Mouse (Mus musculus): ENCODE measurements around the gene Fcf1. TPM values are rescaled to one million over a fixed set of nuclear protein-coding genes. Genes with fewer than 3 reads are reported as not detected.

The Fcf1 gene
- polyA plus RNA-seq, 1 experiment from 2014 or later, result 142 TPM

GRCm38 (mm10) chr12:84947894-84948583 lies 22.7 kb upstream of the Fcf1 start:
- Histone ChIP-seq H3K27ac (no peak overlapping the region), H3K9me3 (no peaks in the 10 kb centered on the region), H3K36me3 (peaks cover 38% of the 10 kb centered on the region), H3K4me1 (peaks cover 18% of the 10 kb centered on the region; the same call in 1 of the 2 replicates), H3K4me3 (no peak overlapping the region), H3K27me3 (ENCODE audit: insufficient read depth, poor library complexity, severe bottlenecking) (no peaks in the 10 kb centered on the region)
- DNase-seq (ENCODE audit: low spot score), result no peak
- 71% methylated on average over 2 of the region's 2 CpGs for WGBS

GRCm38 (mm10) chr12:84948584-84949285 lies 22.0 kb upstream of the Fcf1 start:
- H3K27ac ChIP-seq, result no peak overlapping the region
- peaks cover 40% of the 10 kb centered on the region for H3K36me3 ChIP-seq
- H3K4me1 ChIP-seq, result peaks cover 14% of the 10 kb centered on the region; the same call in 1 of the 2 replicates
- H3K4me3 ChIP-seq, result no peak overlapping the region
- 65% methylated on average over 6 of the region's 6 CpGs for WGBS
- H3K9me3 ChIP-seq, result no peaks in the 10 kb centered on the region
- H3K27me3 ChIP-seq (ENCODE audit: insufficient read depth, poor library complexity, severe bottlenecking), result no peaks in the 10 kb centered on the region
- DNase-seq (ENCODE audit: low spot score), result no peak

- WGBS, result 91% methylated on average over 6 of the region's 6 CpGs
- DNase-seq (ENCODE audit: low spot score), result no peak
Observed at GRCm38 (mm10) chr12:84950763-84951162, 19.9 kb upstream of the Fcf1 start.

GRCm38 (mm10) chr12:84951531-84951930 lies 19.2 kb upstream of the Fcf1 start:
- Histone ChIP-seq H3K36me3 (peaks cover 45% of the 10 kb centered on the region), H3K9me3 (no peaks in the 10 kb centered on the region), H3K27me3 (ENCODE audit: insufficient read depth, poor library complexity, severe bottlenecking) (no peaks in the 10 kb centered on the region), H3K27ac (no peak overlapping the region; the same call in 1 of the 2 replicates), H3K4me3 (no peak overlapping the region), H3K4me1 (0 out of 2 replicates have a peak, but pooled peaks cover 5% of the 10 kb centered on the region)
- WGBS, result 74% methylated on average over 8 of the region's 8 CpGs
- no peak for DNase-seq (ENCODE audit: low spot score)

More at GRCm38 (mm10) chr12:84950763-84951162, 19.9 kb upstream of the Fcf1 start:
- 0 out of 2 replicates have a peak, but pooled peaks cover 5% of the 10 kb centered on the region for H3K4me1 ChIP-seq
- H3K27me3 ChIP-seq (ENCODE audit: insufficient read depth, poor library complexity, severe bottlenecking), result no peaks in the 10 kb centered on the region
- no peak overlapping the region for H3K27ac ChIP-seq
- H3K9me3 ChIP-seq, result no peaks in the 10 kb centered on the region
- H3K36me3 ChIP-seq, result peaks cover 43% of the 10 kb centered on the region
- H3K4me3 ChIP-seq, result no peak overlapping the region

GRCm38 (mm10) chr12:84952351-84952750 lies 18.3 kb upstream of the Fcf1 start:
- 83% methylated on average over 1 of the region's 1 CpGs for WGBS
- H3K4me1 ChIP-seq, result 0 out of 2 replicates have a peak, but pooled peaks cover 5% of the 10 kb centered on the region
- H3K9me3 ChIP-seq, result no peaks in the 10 kb centered on the region
- no peak overlapping the region for H3K4me3 ChIP-seq
- H3K36me3 ChIP-seq, result peaks cover 36% of the 10 kb centered on the region
- DNase-seq (ENCODE audit: low spot score), result no peak
- H3K27me3 ChIP-seq (ENCODE audit: insufficient read depth, poor library complexity, severe bottlenecking), result no peaks in the 10 kb centered on the region
- H3K27ac ChIP-seq, result no peak overlapping the region

- DNase-seq (ENCODE audit: low spot score), result no peak
- 96% methylated on average over 3 of the region's 3 CpGs for WGBS
- no peak overlapping the region for H3K27ac ChIP-seq
- no peaks in the 10 kb centered on the region for H3K9me3 ChIP-seq
- H3K4me3 ChIP-seq, result no peak overlapping the region
- no peaks in the 10 kb centered on the region for H3K4me1 ChIP-seq
- H3K36me3 ChIP-seq, result peaks cover 24% of the 10 kb centered on the region
- H3K27me3 ChIP-seq (ENCODE audit: insufficient read depth, poor library complexity, severe bottlenecking), result no peaks in the 10 kb centered on the region
Observed at GRCm38 (mm10) chr12:84956317-84956716, 14.4 kb upstream of the Fcf1 start.

- Histone ChIP-seq H3K36me3 (peaks cover 21% of the 10 kb centered on the region), H3K27ac (no peak overlapping the region), H3K4me3 (no peak overlapping the region), H3K27me3 (ENCODE audit: insufficient read depth, poor library complexity, severe bottlenecking) (no peaks in the 10 kb centered on the region), H3K4me1 (peaks cover 20% of the 10 kb centered on the region; the same call in 1 of the 2 replicates), H3K9me3 (no peaks in the 10 kb centered on the region)
- 71% methylated on average over 1 of the region's 1 CpGs for WGBS
- no peak for DNase-seq (ENCODE audit: low spot score)
Observed at GRCm38 (mm10) chr12:84958794-84959356, 11.8 kb upstream of the Fcf1 start.

GRCm38 (mm10) chr12:84962606-84963005 lies 8.1 kb upstream of the Fcf1 start:
- DNase-seq (ENCODE audit: low spot score), result peak; percentile 94
- H3K4me3 ChIP-seq, result no peak overlapping the region
- no peaks in the 10 kb centered on the region for H3K9me3 ChIP-seq
- peaks cover 20% of the 10 kb centered on the region; the same call in 1 of the 2 replicates for H3K4me1 ChIP-seq
- peak overlapping the region; percentile 84 for H3K27ac ChIP-seq
- no peaks in the 10 kb centered on the region for H3K27me3 ChIP-seq (ENCODE audit: insufficient read depth, poor library complexity, severe bottlenecking)
- peaks cover 14% of the 10 kb centered on the region; the same call in 1 of the 2 replicates for H3K36me3 ChIP-seq
- 25% methylated on average over 7 of the region's 7 CpGs for WGBS

- Histone ChIP-seq H3K27me3 (ENCODE audit: insufficient read depth, poor library complexity, severe bottlenecking) (no peaks in the 10 kb centered on the region), H3K36me3 (peaks cover 12% of the 10 kb centered on the region), H3K27ac (no peak overlapping the region), H3K9me3 (no peaks in the 10 kb centered on the region), H3K4me1 (peaks cover 15% of the 10 kb centered on the region), H3K4me3 (peak overlapping the region; percentile 91)
- no peak for DNase-seq (ENCODE audit: low spot score)
- 77% methylated on average over 16 of the region's 16 CpGs for WGBS
Observed at GRCm38 (mm10) chr12:84968831-84969655, 1.7 kb upstream of the Fcf1 start.

- peaks cover 18% of the 10 kb centered on the region for H3K36me3 ChIP-seq
- peak overlapping the region; percentile 88 for H3K27ac ChIP-seq
- no peaks in the 10 kb centered on the region for H3K27me3 ChIP-seq (ENCODE audit: insufficient read depth, poor library complexity, severe bottlenecking)
- 21% methylated on average over 15 of the region's 15 CpGs for WGBS
- no peak for DNase-seq (ENCODE audit: low spot score)
- peaks cover 15% of the 10 kb centered on the region for H3K4me1 ChIP-seq
- H3K4me3 ChIP-seq, result peak overlapping the region; percentile 91
- H3K9me3 ChIP-seq, result no peaks in the 10 kb centered on the region
Observed at GRCm38 (mm10) chr12:84969656-84970427, 855 bp upstream of the Fcf1 start.

GRCm38 (mm10) chr12:84979264-84979862 lies 8.7 kb downstream of the Fcf1 start:
- Histone ChIP-seq H3K36me3 (peaks cover 94% of the 10 kb centered on the region), H3K4me1 (no peaks in the 10 kb centered on the region), H3K27ac (no peak overlapping the region), H3K27me3 (ENCODE audit: insufficient read depth, poor library complexity, severe bottlenecking) (no peaks in the 10 kb centered on the region), H3K9me3 (no peaks in the 10 kb centered on the region), H3K4me3 (no peak overlapping the region)
- no peak for DNase-seq (ENCODE audit: low spot score)
- 88% methylated on average over 2 of the region's 2 CpGs for WGBS
